Mouse (Mus musculus) hindbrain, embryonic 12.5 days (tissue): Measurements from ENCODE around the gene Trcg1. TPM values are rescaled to one million over a fixed set of nuclear protein-coding genes. Genes with fewer than 3 reads are reported as not detected.

Experiments used
- ATAC-seq: fragments of 200-750 bp; cut with Nextera tagmentation; 2 replicates; pipeline ENCODE4 v1.8.0; 2017; ENCODE audit warnings: moderate TSS enrichment; ENCODE audit not compliant: low FRiP score
- H3K27ac ChIP-seq: fragments of 300-500 bp; sonication (generic); 2 replicates; pipeline ENCODE4 v1.5.1; 2016; ENCODE audit warnings: mild to moderate bottlenecking
- H3K27me3 ChIP-seq: fragments of 300-500 bp; sonication (generic); 2 replicates; pipeline ENCODE4 v1.6.1; 2016; ENCODE audit warnings: mild to moderate bottlenecking
- H3K36me3 ChIP-seq: fragments of 300-500 bp; sonication (generic); 2 replicates; pipeline ENCODE4 v1.6.1; 2016; ENCODE audit warnings: mild to moderate bottlenecking
- H3K4me1 ChIP-seq: fragments of 300-500 bp; sonication (generic); 2 replicates; pipeline ENCODE4 v1.6.1; 2016
- H3K4me2 ChIP-seq: fragments of 300-500 bp; sonication (generic); replicated peaks from 2 replicates; pipeline ENCODE4 v1.6.1; 2016; ENCODE audit warnings: mild to moderate bottlenecking
- H3K4me3 ChIP-seq: fragments of 300-500 bp; sonication (generic); 2 replicates; pipeline ENCODE4 v1.5.1; 2016; ENCODE audit warnings: mild to moderate bottlenecking
- H3K9ac ChIP-seq: fragments of 300-500 bp; sonication (generic); 2 replicates; pipeline ENCODE4 v1.6.1; 2016; ENCODE audit warnings: mild to moderate bottlenecking, moderate library complexity
- H3K9me3 ChIP-seq: fragments of 300-500 bp; sonication (generic); replicated peaks from 2 replicates; pipeline ENCODE4 v1.6.1; 2016; ENCODE audit warnings: mild to moderate bottlenecking
- WGBS: fragments of 180-500 bp; shearing (Covaris S2); methylation state at CpG from one replicate; pipeline ENCODE4 v1.1.7; 2016; 5-methylcytosine and 5-hydroxymethylcytosine counted together
- polyA plus RNA-seq: library from polyadenylated mRNA; unstranded; fragments of >200 nt; fragmentation: Nextera tagmentation; extraction: Ambion mirVana; gene quantifications from 2 replicates; pipeline ENCODE4 v1.2.1, GENCODE M21; 2016

Trcg1 gene
- polyA plus RNA-seq, 1 experiment from 2014 or later = not detected

- peaks cover 7% of the 10 kb centered on the region for H3K27me3 ChIP-seq
- no peak for ATAC-seq
- no peak overlapping the region for H3K4me2 ChIP-seq
- no peak overlapping the region for H3K27ac ChIP-seq
- H3K9ac ChIP-seq = no peak overlapping the region
- no peak overlapping the region for H3K4me3 ChIP-seq
- no peaks in the 10 kb centered on the region for H3K9me3 ChIP-seq
- peaks cover 7% of the 10 kb centered on the region for H3K4me1 ChIP-seq
- 97% methylated on average over 20 of the region's 20 CpGs for WGBS
- H3K36me3 ChIP-seq = peaks cover 37% of the 10 kb centered on the region
Measured at GRCm38 (mm10) chr9:57256309-57256708, 20.0 kb downstream of the Trcg1 start.

- H3K4me3 ChIP-seq = no peak overlapping the region
- H3K9ac ChIP-seq = no peak overlapping the region
- 94% methylated on average over 11 of the region's 11 CpGs for WGBS
- H3K36me3 ChIP-seq = peaks cover 37% of the 10 kb centered on the region
- H3K9me3 ChIP-seq = no peaks in the 10 kb centered on the region
- peaks cover 12% of the 10 kb centered on the region for H3K4me1 ChIP-seq
- H3K27ac ChIP-seq = no peak overlapping the region
- no peak for ATAC-seq
- H3K4me2 ChIP-seq = no peak overlapping the region
- peaks cover 12% of the 10 kb centered on the region for H3K27me3 ChIP-seq
Measured at GRCm38 (mm10) chr9:57256861-57257260, 20.5 kb downstream of the Trcg1 start.

GRCm38 (mm10) chr9:57257627-57258026, 21.3 kb downstream of the Trcg1 start:
- Histone ChIP-seq H3K4me1 (peaks cover 17% of the 10 kb centered on the region), H3K4me3 (no peak overlapping the region), H3K36me3 (peaks cover 31% of the 10 kb centered on the region), H3K9me3 (no peaks in the 10 kb centered on the region), H3K9ac (no peak overlapping the region), H3K27me3 (peaks cover 12% of the 10 kb centered on the region), H3K27ac (no peak overlapping the region), H3K4me2 (no peak overlapping the region)
- 95% methylated on average over 9 of the region's 9 CpGs for WGBS
- no peak for ATAC-seq

- Histone ChIP-seq H3K9ac (no peak overlapping the region), H3K27ac (no peak overlapping the region), H3K4me2 (no peak overlapping the region), H3K9me3 (no peaks in the 10 kb centered on the region), H3K4me3 (no peak overlapping the region), H3K27me3 (peaks cover 28% of the 10 kb centered on the region), H3K36me3 (peaks cover 19% of the 10 kb centered on the region), H3K4me1 (peaks cover 19% of the 10 kb centered on the region)
- no peak for ATAC-seq
- WGBS = 4% methylated on average over 3 of the region's 3 CpGs
Measured at GRCm38 (mm10) chr9:57259736-57260135, 23.4 kb downstream of the Trcg1 start.

- Histone ChIP-seq H3K36me3 (peaks cover 19% of the 10 kb centered on the region), H3K9ac (no peak overlapping the region), H3K4me1 (peaks cover 26% of the 10 kb centered on the region), H3K4me2 (peak overlapping the region; percentile 91), H3K4me3 (peak overlapping the region; percentile 67), H3K9me3 (no peaks in the 10 kb centered on the region), H3K27me3 (peaks cover 36% of the 10 kb centered on the region), H3K27ac (no peak overlapping the region)
- no peak for ATAC-seq
- 28% methylated on average over 12 of the region's 12 CpGs for WGBS
Measured at GRCm38 (mm10) chr9:57260940-57261339, 24.6 kb downstream of the Trcg1 start.

- Histone ChIP-seq H3K27ac (no peak overlapping the region), H3K27me3 (peaks cover 38% of the 10 kb centered on the region), H3K9ac (peak overlapping the region; percentile 77), H3K4me2 (peak overlapping the region; percentile 91), H3K9me3 (no peaks in the 10 kb centered on the region), H3K4me3 (peak overlapping the region; percentile 67), H3K4me1 (peaks cover 30% of the 10 kb centered on the region), H3K36me3 (peaks cover 14% of the 10 kb centered on the region)
- 0 out of 2 replicates have a peak, but pooled peaks have one; percentile 22 for ATAC-seq
- under 1% methylated on average over 26 of the region's 26 CpGs for WGBS
Measured at GRCm38 (mm10) chr9:57261516-57261912, 25.2 kb downstream of the Trcg1 start.

- ATAC-seq = peak; percentile 71
- WGBS = under 1% methylated on average over 78 of the region's 87 CpGs
- Histone ChIP-seq H3K4me1 (peaks cover 34% of the 10 kb centered on the region), H3K9me3 (no peaks in the 10 kb centered on the region), H3K9ac (peak within 1 kb of the TSS; percentile 77), H3K4me3 (peak within 1 kb of the TSS; percentile 67), H3K36me3 (peaks cover 10% of the 10 kb centered on the region; the same call in 1 of the 2 replicates), H3K27ac (peak within 1 kb of the TSS; percentile 60; the same call in 1 of the 2 replicates), H3K4me2 (peak within 1 kb of the TSS; percentile 91), H3K27me3 (peaks cover 41% of the 10 kb centered on the region)
Measured at GRCm38 (mm10) chr9:57261913-57262794, 25.8 kb downstream of the Trcg1 start, which contains the start of gene 1700017B05Rik. TSS of gene 1700017B05Rik (minus strand) at chr9:57262612.

- Histone ChIP-seq H3K36me3 (0 out of 2 replicates have a peak, but pooled peaks cover 1% of the 10 kb centered on the region), H3K9ac (peak overlapping the region; percentile 77), H3K9me3 (no peaks in the 10 kb centered on the region), H3K27ac (no peak overlapping the region), H3K4me2 (peak overlapping the region; percentile 91), H3K4me1 (peaks cover 39% of the 10 kb centered on the region), H3K27me3 (peaks cover 41% of the 10 kb centered on the region), H3K4me3 (peak overlapping the region; percentile 67)
- 51% methylated on average over 13 of the region's 13 CpGs for WGBS
- no peak for ATAC-seq
Measured at GRCm38 (mm10) chr9:57262795-57263684, 26.7 kb downstream of the Trcg1 start.

GRCm38 (mm10) chr9:57265125-57265524, 28.8 kb downstream of the Trcg1 start:
- no peak overlapping the region for H3K4me3 ChIP-seq
- no peak overlapping the region for H3K27ac ChIP-seq
- WGBS = 31% methylated on average over 5 of the region's 5 CpGs
- H3K36me3 ChIP-seq = no peaks in the 10 kb centered on the region
- no peak overlapping the region for H3K4me2 ChIP-seq
- H3K4me1 ChIP-seq = peaks cover 50% of the 10 kb centered on the region
- ATAC-seq = no peak
- no peak overlapping the region for H3K9ac ChIP-seq
- H3K27me3 ChIP-seq = peaks cover 41% of the 10 kb centered on the region
- no peaks in the 10 kb centered on the region for H3K9me3 ChIP-seq

- no peak for ATAC-seq
- H3K27ac ChIP-seq = no peak overlapping the region
- H3K4me3 ChIP-seq = no peak overlapping the region
- H3K9me3 ChIP-seq = no peaks in the 10 kb centered on the region
- H3K27me3 ChIP-seq = peaks cover 28% of the 10 kb centered on the region
- H3K36me3 ChIP-seq = no peaks in the 10 kb centered on the region
- 6% methylated on average over 5 of the region's 5 CpGs for WGBS
- H3K4me1 ChIP-seq = peaks cover 43% of the 10 kb centered on the region
- no peak overlapping the region for H3K9ac ChIP-seq
- H3K4me2 ChIP-seq = no peak overlapping the region
Measured at GRCm38 (mm10) chr9:57267421-57267820, 31.1 kb downstream of the Trcg1 start.

- peaks cover 26% of the 10 kb centered on the region for H3K27me3 ChIP-seq
- H3K4me3 ChIP-seq = no peak overlapping the region
- no peak overlapping the region for H3K4me2 ChIP-seq
- WGBS = 31% methylated on average over 10 of the region's 10 CpGs
- H3K9ac ChIP-seq = no peak overlapping the region
- no peaks in the 10 kb centered on the region for H3K9me3 ChIP-seq
- no peaks in the 10 kb centered on the region for H3K36me3 ChIP-seq
- no peak overlapping the region; the same call in 1 of the 2 replicates for H3K27ac ChIP-seq
- H3K4me1 ChIP-seq = peaks cover 40% of the 10 kb centered on the region
- ATAC-seq = no peak
Measured at GRCm38 (mm10) chr9:57268078-57268477, 31.7 kb downstream of the Trcg1 start.

- no peak overlapping the region for H3K27ac ChIP-seq
- no peak for ATAC-seq
- 4% methylated on average over 3 of the region's 3 CpGs for WGBS
- H3K27me3 ChIP-seq = peaks cover 21% of the 10 kb centered on the region
- H3K4me1 ChIP-seq = peaks cover 40% of the 10 kb centered on the region
- no peak overlapping the region for H3K4me3 ChIP-seq
- H3K36me3 ChIP-seq = no peaks in the 10 kb centered on the region
- H3K9me3 ChIP-seq = no peaks in the 10 kb centered on the region
- H3K9ac ChIP-seq = no peak overlapping the region
- H3K4me2 ChIP-seq = no peak overlapping the region
Measured at GRCm38 (mm10) chr9:57268575-57268974, 32.2 kb downstream of the Trcg1 start.
